Mouse (Mus musculus): ENCODE results near the gene Lgalsl. TPM values are rescaled to one million over a fixed set of nuclear protein-coding genes. Genes with fewer than 3 reads are reported as not detected.

The Lgalsl gene
- polyA plus RNA-seq, 1 experiment from 2014 or later = 36.2 TPM

- H3K9ac ChIP-seq = no peak overlapping the region
- 7% methylated on average over 9 of the region's 9 CpGs for WGBS
These were observed 28.2 kb upstream of the Lgalsl start for GRCm38 (mm10) chr11:20858921-20859668.

DNA sequence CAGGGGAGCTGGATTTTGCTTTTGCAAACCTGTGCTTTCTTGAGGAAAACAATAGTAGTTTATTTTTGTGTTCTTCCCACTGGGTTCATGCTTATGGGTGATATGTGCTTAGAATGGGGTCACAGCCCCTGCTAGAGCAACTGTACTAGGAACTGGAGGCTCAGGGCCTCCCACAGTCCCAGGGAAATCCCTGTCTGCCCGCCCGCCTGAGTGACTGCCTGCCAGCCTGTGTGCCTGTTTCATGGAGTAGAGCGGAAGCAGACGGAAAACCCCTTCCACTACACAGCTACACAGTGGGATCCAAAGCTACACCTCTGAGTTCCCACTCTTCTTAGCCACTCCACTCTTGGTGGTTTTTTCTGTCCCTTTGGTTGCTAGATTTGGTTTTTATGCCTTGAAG is 27.1 kb upstream of the Lgalsl start:
- 85% methylated on average over 4 of the region's 4 CpGs for WGBS
- H3K4me2 ChIP-seq = no peak overlapping the region
- no peaks in the 10 kb centered on the region for H3K36me3 ChIP-seq
- H3K9me3 ChIP-seq (replicated peaks) = no peaks in the 10 kb centered on the region
- no peaks in the 10 kb centered on the region for H3K27me3 ChIP-seq
- H3K4me1 ChIP-seq = peaks cover 35% of the 10 kb centered on the region
- H3K27ac ChIP-seq = peak overlapping the region; percentile 92
- no peak overlapping the region for H3K9ac ChIP-seq
- no peak overlapping the region for H3K4me3 ChIP-seq (replicated peaks)
- ATAC-seq (replicated peaks; ENCODE audit: low FRiP score) = no peak

More at GRCm38 (mm10) chr11:20858921-20859668, 28.2 kb upstream of the Lgalsl start:
- H3K36me3 ChIP-seq = no peaks in the 10 kb centered on the region
- ATAC-seq (replicated peaks; ENCODE audit: low FRiP score) = peak; percentile 85
- no peaks in the 10 kb centered on the region for H3K27me3 ChIP-seq
- H3K9me3 ChIP-seq (replicated peaks) = no peaks in the 10 kb centered on the region
- peak overlapping the region; percentile 92 for H3K27ac ChIP-seq
- H3K4me1 ChIP-seq = peaks cover 35% of the 10 kb centered on the region
- H3K4me3 ChIP-seq (replicated peaks) = 0 out of 2 replicates have a peak overlapping the region, but pooled peaks have one; percentile 5
- H3K4me2 ChIP-seq = peak overlapping the region; percentile 48

DNA sequence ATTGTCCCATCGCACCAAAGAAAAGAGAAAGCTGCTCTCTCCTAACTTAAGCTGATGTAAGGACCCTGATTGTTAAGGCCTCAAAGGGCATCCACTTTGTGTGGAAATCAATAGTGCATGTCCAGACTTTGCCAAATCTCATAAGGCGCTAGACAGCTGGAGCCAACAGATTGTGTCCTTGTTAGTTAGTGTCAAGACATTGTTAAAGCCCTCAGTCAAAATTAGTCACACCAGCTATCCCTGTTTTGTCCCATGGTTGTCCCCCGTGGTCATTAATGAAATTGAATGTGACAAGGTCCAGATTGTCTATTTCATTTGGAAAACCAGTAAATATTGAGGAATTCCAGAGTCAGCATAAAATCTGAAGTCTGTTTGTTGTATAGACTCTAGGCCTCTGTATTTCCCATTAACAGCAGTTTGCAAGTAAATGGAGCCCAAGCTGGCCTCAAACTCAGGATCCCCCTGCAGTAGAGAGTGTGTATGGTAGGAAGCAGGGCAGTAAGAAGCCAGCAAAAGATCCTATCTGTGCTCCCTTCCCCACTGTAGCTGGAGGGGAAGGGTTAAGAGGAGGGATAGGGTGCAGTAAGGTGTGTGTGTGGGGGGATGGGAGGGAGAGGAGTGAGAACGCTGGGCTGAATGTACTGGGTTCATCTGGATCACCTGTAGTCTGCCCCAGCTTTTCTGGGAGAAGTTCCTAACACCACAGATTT is 23.3 kb upstream of the Lgalsl start:
- Histone ChIP-seq H3K4me1 (peaks cover 21% of the 10 kb centered on the region), H3K36me3 (no peaks in the 10 kb centered on the region), H3K9ac (no peak overlapping the region), H3K4me2 (no peak overlapping the region), H3K4me3 (replicated peaks) (no peak overlapping the region), H3K27ac (no peak overlapping the region), H3K27me3 (no peaks in the 10 kb centered on the region), H3K9me3 (replicated peaks) (no peaks in the 10 kb centered on the region)
- no peak for ATAC-seq (replicated peaks; ENCODE audit: low FRiP score)
- WGBS = 70% methylated on average over 4 of the region's 4 CpGs

DNA sequence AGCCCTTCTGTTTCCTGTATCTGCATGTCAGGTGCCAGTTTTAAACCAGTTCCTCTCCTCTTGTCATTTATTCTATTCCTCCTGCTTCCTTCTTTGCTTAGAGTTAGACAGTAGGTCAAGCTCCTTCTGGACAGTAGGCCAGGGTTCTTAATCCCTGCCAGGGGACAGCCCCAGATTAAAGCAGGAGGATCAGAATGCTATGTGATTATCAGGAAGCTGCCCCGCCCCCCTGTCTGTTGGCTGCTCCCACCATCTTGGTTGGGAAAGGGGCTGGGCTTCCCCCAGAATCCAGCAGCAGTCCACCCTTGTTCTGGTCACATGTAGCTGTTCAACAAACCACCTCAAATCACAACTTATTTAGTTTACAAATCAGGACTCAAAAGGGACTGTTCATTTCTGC is 19.3 kb upstream of the Lgalsl start:
- H3K4me1 ChIP-seq = peaks cover 1% of the 10 kb centered on the region; the same call in 1 of the 2 replicates
- no peak overlapping the region for H3K4me3 ChIP-seq (replicated peaks)
- no peak overlapping the region for H3K27ac ChIP-seq
- H3K9me3 ChIP-seq (replicated peaks) = no peaks in the 10 kb centered on the region
- ATAC-seq (replicated peaks; ENCODE audit: low FRiP score) = no peak
- no peaks in the 10 kb centered on the region for H3K27me3 ChIP-seq
- WGBS = 96% methylated on average over 1 of the region's 1 CpGs
- H3K36me3 ChIP-seq = no peaks in the 10 kb centered on the region
- no peak overlapping the region for H3K4me2 ChIP-seq
- H3K9ac ChIP-seq = no peak overlapping the region

GRCm38 (mm10) chr11:20849403-20849802 is 18.5 kb upstream of the Lgalsl start:
- Histone ChIP-seq H3K4me2 (no peak overlapping the region), H3K4me3 (replicated peaks) (no peak overlapping the region), H3K36me3 (no peaks in the 10 kb centered on the region), H3K27me3 (no peaks in the 10 kb centered on the region), H3K9ac (no peak overlapping the region), H3K9me3 (replicated peaks) (no peaks in the 10 kb centered on the region), H3K4me1 (no peaks in the 10 kb centered on the region), H3K27ac (no peak overlapping the region)
- ATAC-seq (replicated peaks; ENCODE audit: low FRiP score) = no peak
- WGBS = 73% methylated on average over 5 of the region's 5 CpGs

DNA sequence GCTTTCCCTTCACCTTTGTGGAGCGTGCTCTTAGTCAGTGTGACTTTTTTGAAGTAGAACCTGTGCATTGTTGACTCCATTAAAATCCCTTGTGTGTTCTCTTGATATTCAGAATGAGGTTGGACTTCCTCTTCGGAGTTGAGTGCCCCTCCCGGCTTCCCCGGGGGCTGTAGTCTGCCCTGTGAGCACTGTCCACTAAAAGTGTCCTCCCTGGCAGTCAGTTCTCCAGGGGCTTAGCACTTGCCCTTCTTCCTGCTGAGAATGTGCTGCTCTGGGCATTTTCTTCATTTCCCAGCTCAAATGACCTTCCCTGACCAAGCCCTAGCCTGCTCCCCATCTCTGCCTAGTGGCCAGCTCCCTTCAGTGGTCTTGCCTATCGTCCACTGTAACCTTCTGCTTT is 6.5 kb upstream of the Lgalsl start:
- no peak overlapping the region for H3K27ac ChIP-seq
- WGBS = 84% methylated on average over 5 of the region's 5 CpGs
- no peaks in the 10 kb centered on the region for H3K36me3 ChIP-seq

GRCm38 (mm10) chr11:20831600-20832137 is 813 bp upstream of the Lgalsl start:
- Histone ChIP-seq H3K4me1 (peaks cover 39% of the 10 kb centered on the region), H3K27ac (peak overlapping the region; percentile 87; the same call in 1 of the 2 replicates), H3K4me2 (peak overlapping the region; percentile 87), H3K27me3 (peaks cover 8% of the 10 kb centered on the region; the same call in 1 of the 2 replicates), H3K36me3 (peaks cover 17% of the 10 kb centered on the region), H3K9me3 (replicated peaks) (no peaks in the 10 kb centered on the region), H3K4me3 (replicated peaks) (peak overlapping the region; percentile 64), H3K9ac (peak overlapping the region; percentile 66; the same call in 1 of the 2 replicates)
- WGBS = 18% methylated on average over 11 of the region's 11 CpGs
- ATAC-seq (replicated peaks; ENCODE audit: low FRiP score) = no peak

More for the DNA sequence above, 6.5 kb upstream of the Lgalsl start:
- no peaks in the 10 kb centered on the region for H3K9me3 ChIP-seq (replicated peaks)
- H3K4me3 ChIP-seq (replicated peaks) = no peak overlapping the region
- ATAC-seq (replicated peaks; ENCODE audit: low FRiP score) = no peak
- no peak overlapping the region for H3K9ac ChIP-seq
- H3K4me1 ChIP-seq = peaks cover 10% of the 10 kb centered on the region; the same call in 1 of the 2 replicates
- H3K4me2 ChIP-seq = no peak overlapping the region
- H3K27me3 ChIP-seq = peaks cover 8% of the 10 kb centered on the region; the same call in 1 of the 2 replicates

DNA sequence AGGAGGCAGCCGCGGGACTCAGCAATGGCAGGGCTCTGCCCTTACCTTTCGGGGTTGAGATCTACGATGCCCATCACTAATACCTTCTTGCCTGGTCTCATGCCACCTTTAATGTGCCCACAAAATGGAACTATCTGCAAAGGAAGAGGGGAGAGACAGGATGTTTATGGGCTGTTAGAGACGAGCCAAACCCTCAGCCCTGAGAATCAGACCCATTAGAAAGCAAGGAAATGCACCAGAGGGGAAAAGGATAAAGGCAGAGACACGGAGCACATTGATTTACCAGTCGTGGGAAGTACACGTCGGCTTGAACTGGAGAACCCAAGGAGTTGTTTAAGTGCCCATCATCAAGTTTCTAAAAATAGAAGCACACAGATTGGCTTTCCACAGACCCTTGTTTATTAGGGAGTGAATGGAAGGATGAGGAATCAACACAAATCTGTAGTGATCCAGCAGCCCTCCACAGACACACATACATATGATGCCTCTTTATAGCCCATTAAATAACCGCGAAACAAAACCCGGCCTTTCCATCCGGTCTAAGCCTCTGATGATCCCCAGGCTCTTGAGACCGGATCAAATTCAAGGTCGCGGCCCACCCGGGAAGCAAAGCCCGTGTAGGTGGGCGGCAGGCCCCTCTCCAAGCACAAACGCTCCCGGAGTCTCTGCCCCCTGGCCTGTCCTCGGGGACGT is 717 bp downstream of the Lgalsl start:
- Histone ChIP-seq H3K27me3 (peaks cover 4% of the 10 kb centered on the region; the same call in 1 of the 2 replicates), H3K4me2 (peak overlapping the region; percentile 87), H3K36me3 (peaks cover 27% of the 10 kb centered on the region), H3K27ac (peak overlapping the region; percentile 87), H3K4me3 (replicated peaks) (peak overlapping the region; percentile 64), H3K9ac (peak overlapping the region; percentile 66), H3K4me1 (peaks cover 39% of the 10 kb centered on the region), H3K9me3 (replicated peaks) (no peaks in the 10 kb centered on the region)
- 10% methylated on average over 23 of the region's 23 CpGs for WGBS
- ATAC-seq (replicated peaks; ENCODE audit: low FRiP score) = peak; percentile 38

DNA sequence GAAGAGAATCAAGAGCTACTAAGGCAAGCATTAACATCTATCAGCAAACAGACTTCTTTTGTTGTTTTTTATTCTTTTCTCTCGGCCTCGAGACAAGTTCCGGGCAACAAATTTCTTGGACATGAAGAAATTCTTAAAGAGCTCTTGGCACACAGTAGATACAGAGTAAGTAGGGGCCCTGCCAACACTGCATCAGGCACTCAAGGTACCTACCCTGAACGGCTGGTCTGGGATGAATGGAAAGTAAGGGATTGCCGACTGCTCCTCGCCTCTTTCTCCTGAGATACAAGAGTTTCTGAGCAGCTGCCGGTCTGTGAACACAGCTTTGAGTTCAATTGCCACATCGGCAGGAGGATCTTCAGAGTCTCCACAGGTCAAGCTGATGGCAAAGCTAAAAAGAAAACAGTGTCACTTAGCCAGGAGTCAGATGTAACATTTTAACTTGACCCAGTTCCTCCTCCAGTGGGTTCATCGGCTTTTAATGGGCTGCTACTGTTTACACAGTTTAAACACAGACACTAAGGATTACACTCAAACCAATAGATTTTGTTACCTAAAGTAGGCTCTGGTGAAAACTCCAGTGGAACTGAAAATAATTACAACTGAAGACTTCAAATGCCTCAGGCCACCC is 1.7 kb downstream of the Lgalsl start:
- peaks cover 32% of the 10 kb centered on the region for H3K36me3 ChIP-seq
- WGBS = 34% methylated on average over 9 of the region's 9 CpGs
- no peak overlapping the region; the same call in 1 of the 2 replicates for H3K27ac ChIP-seq
- no peaks in the 10 kb centered on the region for H3K9me3 ChIP-seq (replicated peaks)
- no peak for ATAC-seq (replicated peaks; ENCODE audit: low FRiP score)
- H3K4me2 ChIP-seq = peak overlapping the region; percentile 87
- H3K27me3 ChIP-seq = peaks cover 4% of the 10 kb centered on the region; the same call in 1 of the 2 replicates
- peaks cover 39% of the 10 kb centered on the region for H3K4me1 ChIP-seq
- H3K9ac ChIP-seq = no peak overlapping the region
- H3K4me3 ChIP-seq (replicated peaks) = 0 out of 2 replicates have a peak overlapping the region, but pooled peaks have one; percentile 64

GRCm38 (mm10) chr11:20823961-20824360 is 6.9 kb downstream of the Lgalsl start:
- Histone ChIP-seq H3K9ac (no peak overlapping the region), H3K27me3 (no peaks in the 10 kb centered on the region), H3K9me3 (replicated peaks) (no peaks in the 10 kb centered on the region), H3K27ac (no peak overlapping the region), H3K36me3 (peaks cover 35% of the 10 kb centered on the region), H3K4me3 (replicated peaks) (no peak overlapping the region), H3K4me2 (no peak overlapping the region), H3K4me1 (peaks cover 18% of the 10 kb centered on the region)
- ATAC-seq (replicated peaks; ENCODE audit: low FRiP score) = no peak
- WGBS = 83% methylated on average over 2 of the region's 2 CpGs

GRCm38 (mm10) chr11:20823301-20823700 is 7.6 kb downstream of the Lgalsl start:
- Histone ChIP-seq H3K4me3 (replicated peaks) (no peak overlapping the region), H3K36me3 (peaks cover 35% of the 10 kb centered on the region), H3K27me3 (no peaks in the 10 kb centered on the region), H3K9me3 (replicated peaks) (no peaks in the 10 kb centered on the region), H3K9ac (no peak overlapping the region), H3K27ac (no peak overlapping the region), H3K4me2 (no peak overlapping the region), H3K4me1 (peaks cover 13% of the 10 kb centered on the region)
- WGBS = 88% methylated on average over 2 of the region's 2 CpGs
- ATAC-seq (replicated peaks; ENCODE audit: low FRiP score) = no peak

Measured in kidney, embryonic 15.5 days (tissue).